7 mouse cellular contexts compared by ENCODE assay signal in the genomic region with DNA sequence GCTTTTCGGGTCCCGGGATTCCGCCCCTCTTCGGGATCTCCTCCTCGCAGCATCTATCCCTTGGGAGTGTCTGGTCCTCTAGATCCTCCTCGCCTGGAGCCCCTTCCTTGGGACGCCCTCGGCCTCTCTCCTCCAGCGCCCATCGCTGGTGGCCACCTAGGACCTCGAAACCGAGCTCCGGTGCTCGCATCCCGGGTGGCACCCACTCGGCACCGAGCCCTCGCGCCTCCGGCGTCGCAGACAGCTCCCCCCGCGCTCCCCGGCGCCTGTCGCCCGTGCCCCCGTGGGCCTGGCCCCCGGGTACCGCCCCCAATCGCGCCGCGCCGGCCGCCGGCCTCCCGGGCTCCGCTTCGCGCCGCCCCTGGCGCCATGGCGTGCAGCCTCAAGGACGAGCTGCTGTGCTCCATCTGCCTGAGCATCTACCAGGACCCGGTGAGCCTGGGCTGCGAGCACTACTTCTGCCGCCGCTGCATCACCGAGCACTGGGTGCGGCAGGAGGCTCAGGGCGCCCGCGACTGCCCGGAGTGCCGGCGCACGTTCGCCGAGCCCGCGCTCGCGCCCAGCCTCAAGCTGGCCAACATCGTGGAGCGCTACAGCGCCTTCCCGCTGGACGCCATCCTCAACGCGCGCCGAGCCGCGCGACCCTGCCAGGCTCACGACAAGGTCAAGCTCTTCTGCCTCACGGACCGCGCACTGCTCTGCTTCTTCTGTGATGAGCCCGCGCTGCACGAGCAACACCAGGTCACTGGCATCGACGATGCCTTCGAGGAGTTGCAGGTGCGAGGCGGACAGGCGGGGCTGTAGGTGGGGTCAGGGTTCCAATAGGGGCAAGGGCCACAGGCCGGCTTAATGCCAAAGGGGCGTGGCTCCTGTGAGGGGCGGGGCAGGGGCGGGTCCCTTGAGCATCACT. TPM values are rescaled to one million over a fixed set of nuclear protein-coding genes. Genes with fewer than 3 reads are reported as not detected.
DNase-seq lines count a peak whose midpoint lies in the region; ATAC-seq and TF ChIP-seq lines count a peak whose summit lies in the region.

No protein-coding gene starts in this region.

- WGBS in forebrain, embryonic 11.5 days, result under 1% methylated on average over 93 of the region's 94 CpGs
- WGBS in hindbrain, embryonic 11.5 days, result under 1% methylated on average over 93 of the region's 94 CpGs

- no peak for TF ChIP-seq CTCF in bone marrow macrophage, adult 2 months (IDR thresholded peaks at IDR 0.05; ENCODE audit: low read depth, low read length)

- peak; percentile 58 for ATAC-seq in forebrain, embryonic 11.5 days (replicated peaks; ENCODE audit: low FRiP score)
- ATAC-seq in hindbrain, embryonic 11.5 days (ENCODE audit: low FRiP score), result peak; percentile 51
- 0 out of 2 replicates have a peak, but pooled peaks have one; percentile 35 for ATAC-seq in megakaryocyte-erythroid progenitor cell, adult 5-6 weeks (replicated peaks; ENCODE audit: low FRiP score, low TSS enrichment, poor library complexity, severe bottlenecking)

- peak; percentile 62 for DNase-seq in Muller cell, postnatal 12 days (ENCODE audit: inconsistent ontology term)
- DNase-seq in forebrain, embryonic 11.5 days (ENCODE audit: low spot score), result peak; percentile 77
- peak; percentile 67 for DNase-seq in hindbrain, embryonic 11.5 days (ENCODE audit: low spot score)
- DNase-seq in left cerebral cortex, postnatal 36 days (ENCODE audit: low spot score in 2 of 2), result peak; percentile 60 to 67
- DNase-seq in right cerebral cortex, postnatal 4 days, result peak; percentile 61

- TF ChIP-seq POLR2A in bone marrow macrophage, adult 2 months (IDR thresholded peaks at IDR 0.05; ENCODE audit: borderline replicate concordance, low read depth, low read length), result no peak

- peaks cover 2% of the 10 kb centered on the region for H3K4me1 ChIP-seq in bone marrow macrophage, adult 2 months (ENCODE audit: control insufficient read depth, insufficient read depth, low read length)
- H3K4me1 ChIP-seq in forebrain, embryonic 11.5 days (replicated peaks; ENCODE audit: control insufficient read depth, insufficient read depth, low read length), result peaks cover 10% of the 10 kb centered on the region; the same call in 1 of the 2 replicates
- peaks cover 3% of the 10 kb centered on the region; the same call in 1 of the 2 replicates for H3K4me1 ChIP-seq in hindbrain, embryonic 11.5 days (replicated peaks; ENCODE audit: control insufficient read depth, insufficient read depth, low read length)

- H3K9me3 ChIP-seq in forebrain, embryonic 11.5 days (ENCODE audit: control insufficient read depth, low read length), result peaks cover 3% of the 10 kb centered on the region; the same call in 1 of the 2 replicates
- H3K9me3 ChIP-seq in hindbrain, embryonic 11.5 days (ENCODE audit: control insufficient read depth, low read length), result no peaks in the 10 kb centered on the region

- H3K4me3 ChIP-seq in bone marrow macrophage, adult 2 months (ENCODE audit: insufficient read depth, low read length), result peak overlapping the region; percentile 75
- H3K4me3 ChIP-seq in forebrain, embryonic 11.5 days (ENCODE audit: low read depth, low read length), result peak overlapping the region; percentile 74
- peak overlapping the region; percentile 82 for H3K4me3 ChIP-seq in hindbrain, embryonic 11.5 days (ENCODE audit: low read depth, low read length)

- intact Hi-C loops in left cerebral cortex, postnatal 36 days (cut with DNase I), result no loop called here

- no peaks in the 10 kb centered on the region; the same call in 1 of the 2 replicates for H3K36me3 ChIP-seq in forebrain, embryonic 11.5 days (ENCODE audit: control insufficient read depth, insufficient read depth, low read length)
- H3K36me3 ChIP-seq in hindbrain, embryonic 11.5 days (ENCODE audit: control insufficient read depth, insufficient read depth, low read length), result no peaks in the 10 kb centered on the region

- H3K27me3 ChIP-seq in forebrain, embryonic 11.5 days (ENCODE audit: control insufficient read depth, insufficient read depth, low read length), result 0 out of 2 replicates have a peak, but pooled peaks cover 4% of the 10 kb centered on the region
- 0 out of 2 replicates have a peak, but pooled peaks cover 2% of the 10 kb centered on the region for H3K27me3 ChIP-seq in hindbrain, embryonic 11.5 days (ENCODE audit: control insufficient read depth, insufficient read depth, low read length)

- H3K4me2 ChIP-seq in forebrain, embryonic 11.5 days (ENCODE audit: low read depth, low read length, severe bottlenecking), result peak overlapping the region; percentile 100
- peak overlapping the region; percentile 100 for H3K4me2 ChIP-seq in hindbrain, embryonic 11.5 days (replicated peaks; ENCODE audit: low read depth, low read length)

- H3K27ac ChIP-seq in bone marrow macrophage, adult 2 months (ENCODE audit: insufficient read depth, low read depth, low read length), result no peak overlapping the region
- no peak overlapping the region for H3K27ac ChIP-seq in forebrain, embryonic 11.5 days (ENCODE audit: low read depth, low read length)
- H3K27ac ChIP-seq in hindbrain, embryonic 11.5 days (ENCODE audit: low read depth, low read length), result peak overlapping the region; percentile 82

- H3K9ac ChIP-seq in forebrain, embryonic 11.5 days (ENCODE audit: low read length), result peak overlapping the region; percentile 55
- H3K9ac ChIP-seq in hindbrain, embryonic 11.5 days (ENCODE audit: low read depth, low read length), result peak overlapping the region; percentile 81

RNA-seq across cellular contexts. Expression of a gene that starts 0.7 kb away (rescaled TPM):
- polyA plus RNA-seq in bone marrow macrophage, adult 2 months (2012; ENCODE audit: insufficient read depth, insufficient read length, missing spikeins), result 4.2 and 4.9 TPM in 2 replicates
- 9.4 and 11.0 TPM in 2 replicates for polyA plus RNA-seq in forebrain, embryonic 11.5 days (2014; fragmentation: Nextera tagmentation; extraction: Ambion mirVana)
- 13.0 and 13.1 TPM in 2 replicates for polyA plus RNA-seq in hindbrain, embryonic 11.5 days (2014; fragmentation: Nextera tagmentation; extraction: Ambion mirVana)
- total RNA-seq in left cerebral cortex, postnatal 36 days (2021), result 10 to 100 TPM; 17.6 to 18.9 TPM
- 0.54 and 0.79 TPM in 2 replicates for total RNA-seq in megakaryocyte-erythroid progenitor cell, adult 5-6 weeks (2014; fragmentation: Nextera tagmentation)
- 0.38 TPM in 1 of 2 replicates, not detected in the other for total RNA-seq in megakaryocyte-erythroid progenitor cell, adult 5-6 weeks (2017)
